Mouse (Mus musculus) adipocyte (in vitro differentiated cells): ENCODE results near the gene Gm21767.
"Not testable (repeated sequence)": the region's sequence is repeated elsewhere in the genome, so short reads cannot be mapped to it uniquely, and the experiment has no call there.

ENCODE experiments used
- DNase-seq: peaks from one replicate; pipeline ENCODE4 v3.0.0-alpha.2; 2016; ENCODE audit warnings: low spot score

The Gm21767 gene

DNA sequence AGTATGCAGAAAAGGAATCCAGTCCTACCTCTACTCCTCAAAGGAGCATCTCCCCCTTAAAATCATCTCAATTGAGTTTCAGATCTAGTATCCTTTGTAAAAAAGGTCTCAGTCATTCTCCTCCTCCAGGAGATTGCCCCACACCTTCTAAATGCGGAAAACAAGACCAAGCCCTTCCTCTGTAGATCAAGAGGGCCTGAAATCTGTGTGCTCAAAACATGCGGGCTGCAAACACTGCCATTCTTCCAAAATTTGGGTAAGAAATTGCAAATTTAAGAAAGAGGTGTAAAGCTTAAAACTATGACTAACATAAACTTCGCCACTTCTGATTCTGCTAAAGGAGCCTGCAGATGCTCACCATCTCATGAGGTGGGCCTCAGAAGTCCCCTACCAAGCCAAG lies at the start of gene Gm21767:
Gene Gm21767, plus strand, starts transcription at position 301 of the 400 bp plus-strand sequence.
- not testable (repeated sequence) for DNase-seq
